ENCODE assay signal across 8 mouse cellular contexts in genomic region chr12:8394894-8395297, GRCm38 (mm10).
DNase-seq lines count a peak whose midpoint lies in the region; ATAC-seq and TF ChIP-seq lines count a peak whose summit lies in the region.

No protein-coding gene starts in this region.

- H3K9ac ChIP-seq in hindbrain, embryonic 12.5 days, result no peak overlapping the region
- no peak overlapping the region for H3K9ac ChIP-seq in limb, embryonic 14.5 days (ENCODE audit: low read depth, low read length, severe bottlenecking)

- no peak overlapping the region for H3K4me2 ChIP-seq in hindbrain, embryonic 12.5 days (replicated peaks)
- no peak overlapping the region for H3K4me2 ChIP-seq in limb, embryonic 14.5 days (replicated peaks; ENCODE audit: low read depth, low read length, severe bottlenecking)

- no peak for TF ChIP-seq POLR2A in limb, embryonic 14.5 days (IDR thresholded peaks at IDR 0.05; ENCODE audit: borderline replicate concordance, extremely low read depth, insufficient read depth, insufficient read length)

- whole genome bisulfite sequencing in hindbrain, embryonic 12.5 days, result 59% methylated on average over 6 of the region's 6 CpGs
- WGBS in limb, embryonic 14.5 days, result 44% methylated on average over 6 of the region's 6 CpGs

- 0 out of 2 replicates have a peak, but pooled peaks cover 2% of the 10 kb centered on the region for H3K9me3 ChIP-seq in hindbrain, embryonic 12.5 days (replicated peaks)
- no peaks in the 10 kb centered on the region for H3K9me3 ChIP-seq in limb, embryonic 14.5 days (ENCODE audit: control insufficient read depth, low read length)

- no peaks in the 10 kb centered on the region for H3K27me3 ChIP-seq in hindbrain, embryonic 12.5 days
- H3K27me3 ChIP-seq in limb, embryonic 14.5 days (ENCODE audit: control insufficient read depth, insufficient read depth, low read length), result no peaks in the 10 kb centered on the region

- intact Hi-C loops in gastrocnemius, postnatal 36 days (cut with DNase I), result loop anchor here (5.0 kb wide), 1 partner anchor 38 kb away; no protein-coding TSS in a partner anchor

- no peak for ATAC-seq in hindbrain, embryonic 12.5 days (ENCODE audit: low FRiP score)
- ATAC-seq in limb, embryonic 14.5 days (ENCODE audit: low FRiP score, low read depth), result peak; percentile 64; the same call in 1 of the 2 replicates
- ATAC-seq in granulocyte monocyte progenitor cell, adult 5-6 weeks (replicated peaks; ENCODE audit: poor library complexity, severe bottlenecking), result no peak

- no peak overlapping the region for H3K4me3 ChIP-seq in hindbrain, embryonic 12.5 days
- H3K4me3 ChIP-seq in limb, embryonic 14.5 days (replicated peaks; ENCODE audit: low read length), result no peak overlapping the region

- no peaks in the 10 kb centered on the region for H3K36me3 ChIP-seq in hindbrain, embryonic 12.5 days
- H3K36me3 ChIP-seq in limb, embryonic 14.5 days (ENCODE audit: control insufficient read depth, insufficient read depth, low read length), result no peaks in the 10 kb centered on the region

- peak; percentile 96 for DNase-seq in heart, adult 11 months
- no peak for DNase-seq in heart, adult 8-10 months (ENCODE audit: low spot score)
- peak; percentile 22 for DNase-seq in adipocyte (ENCODE audit: low spot score)
- peak; percentile 78 for DNase-seq in limb, embryonic 14.5 days (ENCODE audit: low spot score)
- DNase-seq in gastrocnemius, postnatal 36 days, result no peak
- DNase-seq in right cerebral cortex, postnatal 14 days, result no peak

- H3K27ac ChIP-seq in hindbrain, embryonic 12.5 days, result 0 out of 2 replicates have a peak overlapping the region, but pooled peaks have one; percentile 12
- H3K27ac ChIP-seq in limb, embryonic 14.5 days (replicated peaks; ENCODE audit: low read depth, low read length), result peak overlapping the region; percentile 73

- peaks cover 3% of the 10 kb centered on the region; the same call in 1 of the 2 replicates for H3K4me1 ChIP-seq in hindbrain, embryonic 12.5 days
- H3K4me1 ChIP-seq in limb, embryonic 14.5 days (ENCODE audit: control insufficient read depth, insufficient read depth, low read length), result peaks cover 17% of the 10 kb centered on the region

Comparison
In these comparisons a context has a peak if more than half of its experiments do, and no peak if none do; other contexts are left out.
1. DNase-seq: peak in heart, adult 11 months (single experiment), adipocyte (single experiment) and limb, embryonic 14.5 days (single experiment); none in heart, adult 8-10 months (single experiment), gastrocnemius, postnatal 36 days (0 of 2) and right cerebral cortex, postnatal 14 days (single experiment).